Mouse (Mus musculus): ENCODE measurements around the gene Zbtb45.
A peak's percentile ranks its signal among the peaks of the same experiment; 100 is the strongest.

DNA sequence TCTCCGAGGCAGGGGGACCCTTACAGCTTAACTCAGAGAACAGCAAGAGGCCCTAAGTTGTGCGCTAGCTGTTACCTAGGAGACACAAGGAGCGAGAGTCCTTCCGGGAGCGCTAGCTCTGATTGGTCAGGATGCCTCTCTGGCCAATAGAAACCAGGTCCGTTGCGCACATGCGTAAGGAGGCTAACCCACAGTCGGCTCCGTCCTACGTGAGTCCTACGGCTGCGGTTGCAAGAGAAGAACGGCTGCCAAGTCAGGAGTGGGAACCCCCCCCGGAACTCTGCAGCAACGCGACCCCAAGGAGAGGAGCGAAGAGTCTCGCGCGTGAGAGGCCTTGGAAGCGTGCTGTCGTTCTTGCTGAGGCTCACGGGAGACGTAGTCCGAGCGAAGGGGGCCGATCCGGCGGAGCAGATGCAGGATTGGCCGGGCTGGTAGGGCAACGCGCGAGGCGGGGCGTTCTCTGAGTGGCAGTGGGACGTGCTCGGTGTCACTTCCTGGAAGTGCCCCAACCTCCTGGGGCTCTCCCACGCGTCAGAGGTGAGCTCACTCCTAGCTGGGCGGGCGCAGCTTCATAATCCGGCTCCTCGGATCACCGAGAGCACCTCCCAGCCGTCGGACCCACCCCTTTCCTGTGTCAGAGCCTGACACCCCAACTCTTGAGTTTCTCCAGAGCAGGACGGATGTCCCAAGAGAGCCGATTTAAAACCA, 32.0 kb downstream of the Zbtb45 start, which contains the start of gene Zfp446:
- TF ChIP-seq POLR2AphosphoS2 (IDR thresholded peaks at IDR 0.05; ENCODE audit: insufficient read length, low read depth) (peak; percentile 86), POLR2A (IDR thresholded peaks at IDR 0.05; ENCODE audit: insufficient read length, low read depth) (peak; percentile 80), MYOG (IDR thresholded peaks at IDR 0.05; ENCODE audit: control insufficient read depth in 1 of 3, insufficient read depth in 1 of 3, insufficient read length in 2 of 3, low read depth in 2 of 3) (peak in 1 of 3 experiments; percentile 27), MAX (IDR thresholded peaks at IDR 0.05; ENCODE audit: low read depth) (no peak), REST (IDR thresholded peaks at IDR 0.05; ENCODE audit: insufficient read depth, insufficient read length) (no peak), TCF12 (IDR thresholded peaks at IDR 0.05; ENCODE audit: insufficient read depth, poor library complexity, severe bottlenecking) (no peak), CEBPB (IDR thresholded peaks at IDR 0.05; ENCODE audit: insufficient read depth, poor library complexity, severe bottlenecking) (no peak), E2F4 (IDR thresholded peaks at IDR 0.05; ENCODE audit: insufficient read depth) (no peak), TCF3 (IDR thresholded peaks at IDR 0.05; ENCODE audit: insufficient read length, low read depth) (no peak), MYOD1 (IDR thresholded peaks at IDR 0.05; ENCODE audit: control insufficient read depth in 1 of 3, insufficient read length in 2 of 3, low read depth in 2 of 3) (no peak)
